Mouse (Mus musculus): ENCODE results near the gene Psmd2. TPM values are rescaled to one million over a fixed set of nuclear protein-coding genes. Genes with fewer than 3 reads are reported as not detected.

The Psmd2 gene
- total RNA-seq, 2 experiments from 2014 or later, result 185 to 194 TPM

DNA sequence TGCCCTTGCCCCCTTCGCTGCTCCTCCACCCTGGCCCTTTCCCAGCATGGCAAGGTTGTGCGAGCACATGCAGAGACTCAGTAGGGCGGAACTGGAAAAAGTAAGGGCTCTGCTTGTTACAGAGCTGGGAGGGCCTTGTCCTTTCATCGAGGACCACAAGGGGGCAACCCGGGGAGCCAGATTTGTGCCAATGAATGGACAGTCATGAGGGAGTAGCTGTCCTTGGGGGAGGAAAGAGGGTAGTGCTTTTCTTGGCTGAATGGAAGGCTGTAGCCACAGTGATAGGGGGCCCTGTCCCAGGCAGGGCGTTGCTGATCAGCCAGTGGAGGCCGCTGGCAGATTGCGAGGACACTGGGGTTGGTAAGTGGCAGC is 51.1 kb downstream of the Psmd2 start:
- DNase-seq, result peak; percentile 87

DNA sequence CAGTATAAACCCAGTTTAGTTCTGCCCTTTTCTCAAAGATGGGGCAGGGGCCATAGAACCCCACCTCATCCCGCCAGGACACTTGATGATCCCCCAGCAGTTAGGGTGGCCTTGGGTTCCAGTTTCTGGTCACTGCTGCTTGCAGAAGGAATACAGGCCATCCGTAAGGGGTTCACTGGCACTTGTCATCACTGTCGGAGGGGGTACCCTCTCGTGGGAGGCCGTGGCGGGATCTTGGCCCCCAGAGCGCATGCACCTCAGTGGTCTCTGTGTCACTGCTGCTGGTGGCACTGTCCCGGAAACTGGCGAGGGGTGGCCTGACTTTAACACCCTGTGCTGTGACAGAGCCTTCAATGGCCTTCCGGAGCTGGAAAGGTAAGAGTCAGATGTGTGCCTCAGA is 51.6 kb downstream of the Psmd2 start:
- no peak for DNase-seq

DNA sequence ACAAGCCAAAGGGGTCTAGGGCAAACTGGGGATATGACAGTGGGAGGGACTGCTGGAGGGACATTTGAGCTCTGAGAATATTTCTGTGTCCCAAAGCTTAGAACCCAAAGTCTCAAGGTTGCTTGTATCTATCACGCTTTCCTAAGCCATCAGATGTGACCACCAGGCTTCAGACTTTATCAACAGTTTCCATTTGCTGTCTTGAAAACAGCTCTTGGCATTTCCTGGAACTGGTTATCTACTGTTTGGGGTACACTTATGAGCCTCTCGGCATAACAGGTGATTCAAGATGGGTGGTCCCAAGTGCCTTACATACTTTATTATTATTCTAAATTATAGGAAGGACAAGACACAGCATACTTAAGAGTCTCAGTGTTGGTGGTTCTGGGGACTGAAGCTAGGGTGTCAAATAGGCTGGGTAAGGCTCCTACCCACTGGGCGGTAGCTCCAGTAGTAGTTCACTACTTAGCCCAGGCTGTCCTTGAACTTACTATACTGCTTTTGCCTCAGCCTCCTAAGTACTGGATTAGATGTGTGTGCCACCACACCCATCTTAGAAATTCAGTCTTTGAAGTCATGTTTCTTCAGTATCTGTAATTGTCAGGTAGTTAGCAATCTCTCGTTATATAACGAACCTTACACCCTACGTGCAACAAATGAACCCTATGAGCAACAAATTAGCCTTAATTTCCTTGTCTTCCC is 52.4 kb downstream of the Psmd2 start:
- DNase-seq, result no peak

DNA sequence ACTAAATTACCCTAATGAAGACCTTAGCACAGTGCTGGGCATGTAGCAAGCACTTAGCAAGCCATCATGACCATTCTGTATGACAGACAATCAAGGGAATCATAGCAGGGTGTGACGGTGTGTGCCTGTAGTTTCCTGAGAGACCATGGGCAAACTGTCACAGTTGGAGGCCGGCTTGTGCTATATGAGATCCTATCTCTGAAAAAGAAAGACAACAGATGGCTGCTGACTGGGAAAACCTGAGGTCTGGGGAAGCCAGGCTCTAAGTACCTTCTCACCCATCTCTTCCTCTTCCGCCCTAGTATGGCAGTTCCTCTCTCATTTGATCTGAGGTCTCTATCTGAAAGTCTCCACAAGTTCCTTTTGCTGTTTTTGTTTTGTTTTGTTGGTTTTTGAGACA is 54.3 kb downstream of the Psmd2 start:
- no peak for DNase-seq

DNA sequence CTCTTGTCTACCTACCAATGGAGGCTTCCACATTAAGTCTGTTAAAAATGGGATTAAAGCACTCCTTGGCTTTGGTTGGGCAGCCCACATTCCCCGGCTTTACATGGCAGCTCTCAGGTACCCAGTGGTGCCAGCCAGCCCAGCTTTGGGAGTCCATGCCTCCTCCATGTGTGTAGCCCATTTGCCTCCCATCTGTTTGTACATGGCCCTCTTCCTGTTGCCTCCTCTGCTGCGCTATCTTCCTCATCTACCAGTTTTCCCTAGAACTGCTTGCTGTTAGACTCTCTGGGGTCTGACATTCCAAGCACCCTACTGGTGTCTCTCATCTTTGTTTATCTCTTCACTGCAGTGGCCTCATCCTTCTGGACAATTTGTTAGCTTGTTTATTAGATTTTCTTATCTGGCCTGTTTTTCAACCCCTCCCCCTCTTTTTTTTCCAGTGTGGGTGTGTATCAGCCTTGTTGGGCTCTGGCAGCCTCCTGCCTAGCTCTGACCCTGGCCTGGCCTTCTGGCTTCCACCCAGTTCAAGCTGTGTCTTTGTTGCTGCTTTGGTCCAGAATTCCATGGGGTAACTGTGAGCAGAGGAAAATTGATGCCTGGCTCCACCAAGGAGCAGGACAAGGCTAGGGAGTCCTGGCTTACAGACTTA is 55.1 kb downstream of the Psmd2 start:
- no peak for DNase-seq

DNA sequence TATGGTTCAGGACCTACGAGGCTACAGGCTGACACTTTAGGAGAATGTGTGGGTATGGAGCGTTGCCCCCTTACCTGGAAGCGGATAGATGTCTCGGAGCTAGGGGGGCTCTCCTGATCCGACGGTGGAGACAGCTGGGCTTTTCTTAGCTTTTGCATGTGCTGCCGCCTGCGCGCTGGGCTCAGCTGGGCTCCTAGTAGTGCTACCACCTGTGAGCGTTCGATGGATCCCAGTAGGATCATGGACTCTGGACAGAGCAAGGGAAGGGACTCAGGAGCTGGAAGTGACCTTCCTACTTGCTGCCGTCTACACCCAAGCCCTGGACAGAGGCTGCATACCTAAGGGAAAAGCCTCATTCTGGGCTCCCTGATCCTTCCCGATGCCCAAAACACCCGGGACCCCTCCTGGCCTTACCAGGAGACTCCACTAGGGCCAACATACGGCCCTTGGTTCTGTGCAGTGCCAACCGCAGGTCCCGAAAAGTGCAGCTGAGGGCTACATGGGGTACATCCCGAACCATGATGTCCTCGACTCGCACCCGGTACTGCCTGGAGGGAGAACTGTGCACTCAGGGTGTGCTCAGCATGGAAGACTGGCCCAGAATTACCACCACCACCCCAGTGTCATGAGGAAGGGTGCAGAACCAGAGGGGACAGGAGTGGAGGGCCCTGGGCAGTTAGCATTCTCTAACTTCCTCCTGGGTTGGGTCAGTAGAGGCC is 56.9 kb downstream of the Psmd2 start:
- no peak for DNase-seq

DNA sequence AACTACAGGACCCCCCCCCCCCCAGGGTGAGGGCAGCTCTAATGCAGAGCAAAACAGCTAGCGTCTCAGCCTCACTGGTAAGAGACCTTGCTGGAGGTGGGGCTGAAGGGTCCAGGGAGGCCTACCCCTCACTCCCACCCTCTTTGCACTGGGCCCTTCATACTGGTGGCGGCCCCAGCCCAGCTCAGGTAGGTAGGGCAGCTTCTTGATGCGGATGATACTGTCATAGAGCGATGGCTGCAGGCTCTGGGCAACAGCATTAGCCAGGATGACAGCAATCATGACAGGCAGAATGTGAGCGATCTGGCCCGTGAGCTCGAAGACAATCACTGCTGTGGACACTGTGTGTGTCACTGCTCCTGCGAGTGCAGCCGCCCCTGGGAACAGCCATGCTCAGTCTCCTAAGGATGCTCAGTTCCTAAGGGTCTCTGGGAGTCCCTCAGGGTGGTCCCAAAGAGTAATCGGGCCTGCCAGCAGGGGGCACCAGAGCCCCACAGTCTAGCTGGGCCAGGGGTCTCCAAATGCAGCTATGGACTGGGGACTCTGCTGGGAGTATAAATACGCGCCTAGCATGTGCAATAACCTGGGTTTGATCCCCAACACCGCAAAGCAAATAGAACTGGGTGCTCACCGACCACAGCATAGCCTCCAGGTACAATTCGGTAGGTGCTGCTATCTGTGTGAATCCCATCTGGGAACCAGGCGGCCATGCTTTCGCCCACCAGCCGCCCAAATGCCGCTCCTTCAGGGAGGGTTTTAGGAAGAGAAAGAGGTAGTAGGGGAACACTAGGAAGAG is 57.7 kb downstream of the Psmd2 start:
- DNase-seq, result peak; percentile 56

DNA sequence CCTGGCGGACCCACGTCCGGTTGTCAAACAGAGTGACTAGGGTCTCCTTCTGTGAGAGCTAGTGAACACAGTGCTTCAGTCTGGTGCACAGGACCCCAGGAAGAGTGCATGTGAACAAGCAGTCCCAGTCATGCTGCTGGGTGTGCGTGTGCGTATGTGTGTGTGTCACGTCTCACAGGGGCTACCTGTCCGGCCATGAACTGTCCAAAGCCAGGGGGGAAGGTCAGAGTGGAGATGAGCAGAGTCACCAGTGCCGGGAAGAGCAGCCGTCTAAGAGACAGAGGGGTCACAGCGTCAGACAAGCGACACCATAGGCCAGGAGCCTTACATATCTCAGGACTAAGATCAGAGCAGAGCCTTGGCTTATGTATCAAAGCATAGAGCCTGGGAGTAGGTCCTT is 58.9 kb downstream of the Psmd2 start:
- no peak for DNase-seq

DNA sequence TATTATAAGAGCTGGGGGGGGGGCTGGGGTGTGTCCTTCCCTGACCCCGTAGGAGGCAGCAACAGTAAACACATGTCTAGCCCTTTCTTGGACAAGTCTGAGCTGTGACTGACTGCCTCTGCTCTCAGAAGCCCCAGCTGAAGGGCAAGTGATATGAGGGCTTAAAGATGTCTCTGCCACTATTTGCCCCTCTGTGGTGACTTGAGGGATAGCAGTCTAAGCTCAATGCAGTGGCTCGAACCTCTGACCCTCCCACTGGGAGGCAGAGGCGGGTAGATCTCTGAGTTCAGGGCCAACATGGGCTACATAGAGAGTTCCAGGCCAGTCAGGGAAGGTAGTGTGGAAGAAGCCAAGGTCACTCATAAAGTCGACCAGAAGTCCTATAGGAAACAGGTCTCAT is 59.4 kb downstream of the Psmd2 start:
- no peak for DNase-seq

DNA sequence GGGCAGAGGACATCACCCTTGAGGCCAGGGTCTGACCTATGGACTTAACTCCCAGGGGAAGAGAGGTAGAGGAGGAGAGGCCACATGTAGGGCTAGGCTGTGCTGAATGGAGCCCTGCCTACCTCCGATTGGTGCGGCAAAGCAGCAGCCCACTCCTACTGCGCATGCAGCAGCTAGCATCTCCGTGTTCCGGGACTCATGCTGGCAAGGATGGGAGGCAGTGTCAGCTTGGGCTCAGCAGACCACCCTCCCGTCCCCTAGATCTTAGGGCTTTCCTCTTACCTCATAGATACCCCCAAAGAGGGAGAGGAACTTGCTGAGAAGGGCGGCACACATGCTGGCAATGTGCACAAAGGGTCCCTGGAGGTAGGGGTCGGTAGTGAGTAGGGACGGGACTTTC is 60.7 kb downstream of the Psmd2 start:
- no peak for DNase-seq

DNA sequence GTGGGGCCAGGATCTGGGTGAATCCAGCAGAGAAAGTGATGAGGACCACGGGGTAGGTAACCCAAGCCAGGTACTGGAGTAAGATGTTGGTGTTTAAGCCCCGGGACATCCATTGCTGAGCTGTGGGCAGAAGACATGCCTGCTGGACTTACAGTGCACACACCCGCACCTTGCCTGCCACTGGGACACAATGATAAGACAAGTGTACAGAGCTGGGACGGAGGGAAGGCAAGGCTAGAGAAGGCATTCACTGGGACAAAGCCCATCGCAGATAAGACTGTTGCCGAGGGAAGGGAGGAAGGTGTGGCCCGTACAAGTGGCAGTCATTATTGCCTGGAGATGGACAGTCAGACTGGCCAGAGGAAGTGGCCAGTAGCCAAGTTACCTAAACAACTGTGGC is 61.4 kb downstream of the Psmd2 start:
- no peak for DNase-seq

Small RNAs within 50 kb of the gene (microRNA-seq; reads per million reads assigned to microRNA genes)
- 0.41 to 1.7 reads per million in 2 experiments for gene Mir1224

Other genes starting within 250 kb of the Psmd2 start
- gene Abcc5, start 225.3 kb upstream of the Psmd2 start, total RNA-seq (2021), result 10 to 100 TPM; 56.2 to 58.6 TPM
- gene Eif2b5, start 152.8 kb upstream of the Psmd2 start, total RNA-seq (2021), result 10 to 100 TPM; 55.9 to 59.8 TPM
- gene Dvl3, start 134.7 kb upstream of the Psmd2 start, total RNA-seq (2021), result 10 to 100 TPM; 70.6 to 73.1 TPM
- gene Ap2m1, start 116.2 kb upstream of the Psmd2 start, total RNA-seq (2021), result 100 to 1,000 TPM; 283 to 296 TPM
- gene Abcf3, start 103.1 kb upstream of the Psmd2 start, total RNA-seq (2021), result 10 to 100 TPM; 64.0 to 65.1 TPM
- not detected for gene Vwa5b2, start 62.2 kb upstream of the Psmd2 start, total RNA-seq (2021)
- gene Eef1akmt4, start 40.1 kb upstream of the Psmd2 start, total RNA-seq (2021), result 1 to 10 TPM; 5.2 to 5.4 TPM
- gene Gm49333, start 40.0 kb upstream of the Psmd2 start, total RNA-seq (2021), result not detected
- 10 to 100 TPM; 13.6 to 14.6 TPM for gene Alg3, start 39.9 kb upstream of the Psmd2 start, total RNA-seq (2021)
- 1 to 10 TPM; 2.0 TPM for gene Camk2n2, start 30.4 kb upstream of the Psmd2 start, total RNA-seq (2021)
- gene Ece2, start 21.8 kb upstream of the Psmd2 start, total RNA-seq (2021), result 1 to 10 TPM in 1 of 2 experiments, under 1 TPM in 1; 0.93 to 1.4 TPM
- 100 to 1,000 TPM; 374 TPM for gene Eif4g1, start 16.7 kb downstream of the Psmd2 start, total RNA-seq (2021)
- 10 to 100 TPM in 1 of 2 experiments, 1 to 10 TPM in 1; 10.0 to 13.8 TPM for gene Fam131a, start 41.6 kb downstream of the Psmd2 start, total RNA-seq (2021)
- 10 to 100 TPM; 15.6 to 16.7 TPM for gene Polr2h, start 66.0 kb downstream of the Psmd2 start, total RNA-seq (2021)
- gene Clcn2, start 66.1 kb downstream of the Psmd2 start, total RNA-seq (2021), result 1 to 10 TPM; 3.2 to 4.5 TPM
- gene Chrd, start 81.5 kb downstream of the Psmd2 start, total RNA-seq (2021), result 1 to 10 TPM; 1.6 to 1.9 TPM
- under 1 TPM in 1 of 2 experiments, not detected in 1; 0.27 TPM for gene Thpo, start 82.9 kb downstream of the Psmd2 start, total RNA-seq (2021)

Data from heart, postnatal 4 days (tissue).